Mouse (Mus musculus) limb, embryonic 10.5 days (tissue): ENCODE measurements around the gene Cyb5r4. TPM values are rescaled to one million over a fixed set of nuclear protein-coding genes. Genes with fewer than 3 reads are reported as not detected.
"Not testable (repeated sequence)": the region's sequence is repeated elsewhere in the genome, so short reads cannot be mapped to it uniquely, and the experiment has no call there.

Source experiments
- DNase-seq: peaks from one replicate; pipeline ENCODE4 v3.0.0-alpha.2; 2017; ENCODE audit warnings: low spot score
- H3K27ac ChIP-seq: fragments of 300-500 bp; sonication (generic); 2 replicates; pipeline ENCODE4 v1.5.1; 2016; ENCODE audit warnings: mild to moderate bottlenecking
- H3K27me3 ChIP-seq: fragments of 300-500 bp; sonication (generic); 2 replicates; pipeline ENCODE4 v1.6.1; 2016; ENCODE audit warnings: low read depth, mild to moderate bottlenecking; ENCODE audit not compliant: poor library complexity, severe bottlenecking
- H3K36me3 ChIP-seq: fragments of 300-500 bp; sonication (generic); 2 replicates; pipeline ENCODE4 v1.6.1; 2016; ENCODE audit warnings: mild to moderate bottlenecking, moderate library complexity
- H3K4me1 ChIP-seq: fragments of 300-500 bp; sonication (generic); 2 replicates; pipeline ENCODE4 v1.6.1; 2016
- H3K4me3 ChIP-seq: fragments of 300-500 bp; sonication (generic); 2 replicates; pipeline ENCODE4 v1.5.1; 2016; ENCODE audit warnings: mild to moderate bottlenecking, moderate library complexity
- H3K9me3 ChIP-seq: fragments of 300-500 bp; sonication (generic); replicated peaks from 2 replicates; pipeline ENCODE4 v1.6.1; 2016; ENCODE audit warnings: mild to moderate bottlenecking
- WGBS: fragments of 180-500 bp; shearing (Covaris S2); methylation state at CpG from one replicate; pipeline ENCODE4 v1.1.7; 2016; 5-methylcytosine and 5-hydroxymethylcytosine counted together
- polyA plus RNA-seq: library from polyadenylated mRNA; unstranded; fragments of >200 nt; fragmentation: Nextera tagmentation; extraction: Ambion mirVana; gene quantifications from 2 replicates; pipeline ENCODE4 v1.2.1, GENCODE M21; 2016

Cyb5r4 gene
- polyA plus RNA-seq, 1 experiment from 2014 or later: 69.1 TPM

DNA sequence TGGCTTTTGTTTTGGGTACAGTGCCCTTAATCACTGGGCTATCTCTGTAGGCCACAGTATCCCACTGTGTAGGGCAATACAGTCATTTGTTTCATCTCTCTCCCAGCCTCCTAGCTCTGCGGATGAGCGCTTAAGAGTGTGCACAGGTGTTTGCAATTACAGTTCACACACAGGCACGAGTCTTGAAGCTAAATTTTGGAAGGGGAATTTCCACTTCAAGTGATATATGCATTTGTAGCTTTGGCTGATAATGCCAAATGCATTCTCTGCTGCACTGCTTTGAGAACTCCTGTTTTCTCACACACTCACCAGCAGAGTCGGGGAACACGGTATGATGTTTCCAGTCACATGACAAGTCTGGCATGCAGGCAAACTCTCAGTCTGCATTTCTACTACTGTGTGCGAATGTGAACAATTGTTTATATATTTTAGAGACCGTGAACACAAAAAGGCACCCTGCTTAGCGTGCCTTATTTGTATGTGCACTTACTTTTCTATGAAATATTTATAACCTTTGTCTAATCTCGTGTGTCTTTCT lies 100.2 kb downstream of the Cyb5r4 start:
- Histone ChIP-seq H3K4me1 (0 out of 2 replicates have a peak, but pooled peaks cover 4% of the 10 kb centered on the region), H3K27ac (no peak overlapping the region), H3K4me3 (no peak overlapping the region), H3K36me3 (no peaks in the 10 kb centered on the region), H3K27me3 (no peaks in the 10 kb centered on the region), H3K9me3 (no peaks in the 10 kb centered on the region)
- WGBS: 64% methylated on average over 9 of the region's 9 CpGs
- no peak for DNase-seq

DNA sequence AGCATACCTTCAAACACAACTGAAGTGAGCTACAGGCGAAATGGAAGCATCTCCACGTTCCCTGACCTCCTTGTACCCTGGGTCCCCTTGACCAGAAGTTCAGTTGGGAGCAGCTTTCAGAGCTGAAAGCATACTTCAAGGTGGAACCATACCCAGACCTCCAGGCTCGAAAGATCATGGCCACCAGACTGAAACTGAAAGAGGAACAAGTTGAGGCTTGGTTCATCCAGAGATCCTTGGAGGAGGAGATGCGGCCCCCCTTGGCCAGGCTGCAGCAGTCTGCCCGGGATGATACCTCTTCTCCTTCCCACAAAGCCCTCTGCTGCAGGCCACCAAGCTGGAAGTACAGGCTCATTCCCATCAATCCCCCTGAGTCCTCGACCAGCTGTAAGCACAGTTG lies 105.2 kb downstream of the Cyb5r4 start:
- H3K4me3 ChIP-seq, H3K27ac ChIP-seq, H3K27me3 ChIP-seq, H3K9me3 ChIP-seq, DNase-seq, H3K36me3 ChIP-seq, H3K4me1 ChIP-seq: not testable (repeated sequence)
- WGBS: 89% methylated on average over 6 of the region's 6 CpGs

Other genes starting within 250 kb of the Cyb5r4 start
- 3.6 and 4.2 TPM in 2 replicates for gene Snap91, start 141.4 kb upstream of the Cyb5r4 start, polyA plus RNA-seq
- 0.31 TPM in 1 of 2 replicates, not detected in the other for gene Ripply2, start 6.5 kb upstream of the Cyb5r4 start, polyA plus RNA-seq
- 0.11 and 0.14 TPM in 2 replicates for gene Mrap2, start 122.3 kb downstream of the Cyb5r4 start, polyA plus RNA-seq
- gene Cep162, start 233.5 kb downstream of the Cyb5r4 start, polyA plus RNA-seq: 8.2 and 11.7 TPM in 2 replicates